Mouse (Mus musculus) bone marrow, adult 2 months (tissue): Measurements from ENCODE around the gene Crispld2.

Source experiments
- CTCF ChIP-seq: fragments of 200-500 bp; IDR thresholded peaks from 2 replicates; pipeline ENCODE4 v1.5.1; 2011; ENCODE audit warnings: low read length, control low read depth; ENCODE audit not compliant: control insufficient read depth, insufficient read depth
- POLR2A ChIP-seq: fragments of 200-500 bp; IDR thresholded peaks from 2 replicates; pipeline ENCODE4 v1.6.1; 2011; ENCODE audit warnings: low read depth, mild to moderate bottlenecking, control low read depth, low read length, borderline replicate concordance; ENCODE audit not compliant: control insufficient read depth

GRCm38 (mm10) chr8:120050376-120050775 lies 58.1 kb downstream of the Crispld2 start:
- TF ChIP-seq CTCF (no peak), POLR2A (peak; percentile 28; the same call in 1 of the 2 replicates)
